Mouse (Mus musculus) midbrain, embryonic 11.5 days (tissue): ENCODE measurements at regions not wholly inside any gene's neighbourhood (a gene's known extent, or its start where the extent isn't known, plus 50 kb on each side); places are given as distances from the start of the nearest gene placed in this dataset.
A peak's percentile ranks its signal among the peaks of the same experiment; 100 is the strongest.

Source experiments
- ATAC-seq: fragments of 200-750 bp; cut with Nextera tagmentation; 2 replicates; pipeline ENCODE4 v1.8.0; 2017; ENCODE audit warnings: moderate TSS enrichment, moderate library complexity; ENCODE audit not compliant: low FRiP score
- DNase-seq: peaks from one replicate; pipeline ENCODE4 v3.0.0; 2015; ENCODE audit warnings: low spot score; ENCODE audit errors: missing footprints
- H3K27ac ChIP-seq: fragments of 300-500 bp; sonication (generic); 2 replicates; pipeline ENCODE4 v1.5.1; 2014; ENCODE audit warnings: low read depth, low read length
- H3K27me3 ChIP-seq: fragments of 300-500 bp; sonication (generic); 2 replicates; pipeline ENCODE4 v1.6.1; 2014; ENCODE audit warnings: mild to moderate bottlenecking, low read length, moderate library complexity, mixed read lengths; ENCODE audit not compliant: control insufficient read depth, insufficient read depth
- H3K36me3 ChIP-seq: fragments of 300-500 bp; sonication (generic); 2 replicates; pipeline ENCODE4 v1.6.1; 2014; ENCODE audit warnings: mild to moderate bottlenecking, low read length, moderate library complexity, mixed read lengths; ENCODE audit not compliant: control insufficient read depth, insufficient read depth
- H3K4me1 ChIP-seq: fragments of 300-500 bp; sonication (generic); 2 replicates; pipeline ENCODE4 v1.6.1; 2014; ENCODE audit warnings: low read length; ENCODE audit not compliant: control insufficient read depth, insufficient read depth
- H3K4me2 ChIP-seq: fragments of 300-500 bp; sonication (generic); 2 replicates; pipeline ENCODE4 v1.6.1; 2014; ENCODE audit warnings: mild to moderate bottlenecking, moderate library complexity
- H3K4me3 ChIP-seq: fragments of 300-500 bp; sonication (generic); 2 replicates; pipeline ENCODE4 v1.5.1; 2014; ENCODE audit warnings: low read depth, low read length
- H3K9ac ChIP-seq: fragments of 300-500 bp; sonication (generic); 2 replicates; pipeline ENCODE4 v1.6.1; 2014; ENCODE audit warnings: low read length
- H3K9me3 ChIP-seq: fragments of 300-500 bp; sonication (generic); 2 replicates; pipeline ENCODE4 v1.6.1; 2016; ENCODE audit warnings: low read length; ENCODE audit not compliant: control insufficient read depth
- WGBS: fragments of 180-500 bp; shearing (Covaris S2); extraction: QIAGEN DNeasy Blood & Tissue Kit; methylation state at CpG from one replicate; pipeline ENCODE4 v1.1.7; 2014; 5-methylcytosine and 5-hydroxymethylcytosine counted together

GRCm38 (mm10) chrX:68313486-68313885 is 364.9 kb upstream of the Fmr1 start:
- no peak overlapping the region for H3K27ac ChIP-seq
- peak; percentile 55; the same call in 1 of the 2 replicates for ATAC-seq
- H3K9me3 ChIP-seq = no peaks in the 10 kb centered on the region
- H3K27me3 ChIP-seq = no peaks in the 10 kb centered on the region
- no peaks in the 10 kb centered on the region for H3K4me1 ChIP-seq
- peak; percentile 90 for DNase-seq
- H3K4me2 ChIP-seq = no peak overlapping the region
- no peaks in the 10 kb centered on the region for H3K36me3 ChIP-seq
- 25% methylated on average over 7 of the region's 7 CpGs for WGBS
- no peak overlapping the region for H3K9ac ChIP-seq
- H3K4me3 ChIP-seq = no peak overlapping the region
